ENCODE assay signal across 17 mouse cellular contexts in genomic region chr9:14657926-14658325, GRCm38 (mm10).
"Had no signal": no experiment of that assay in that cellular context is flagged by ENCODE, and none has a peak within 500 bp of the region (broad histone marks: within the 10 kb centered on the region; RNA-seq: fewer than 3 reads in every experiment).

No protein-coding gene starts in this region.

- H3K4me1 ChIP-seq: limb, embryonic 12.5 days; liver, embryonic 13.5 days; lung, embryonic 15.5 days; neural tube, embryonic 15.5 days had no signal

- H3K27me3 ChIP-seq: limb, embryonic 12.5 days; liver, embryonic 13.5 days; lung, embryonic 15.5 days; neural tube, embryonic 15.5 days had no signal

- H3K36me3 ChIP-seq: limb, embryonic 12.5 days; liver, embryonic 13.5 days; lung, embryonic 15.5 days; neural tube, embryonic 15.5 days had no signal

- H3K27ac ChIP-seq: limb, embryonic 12.5 days; liver, embryonic 13.5 days; lung, embryonic 15.5 days; macrophage; neural tube, embryonic 15.5 days had no signal

- DNase-seq: kidney, adult 2 months; kidney, postnatal 25 days; layer of hippocampus, adult 9-11 months; liver; liver, embryonic 13.5 days; liver, postnatal 0 days; lung, postnatal 14 days; right cerebral cortex, postnatal 4 days; spleen, adult 18-20 months; thymus, postnatal 25 days had no signal

- H3K9ac ChIP-seq: limb, embryonic 12.5 days; liver, embryonic 13.5 days; liver, postnatal 0 days; lung, embryonic 15.5 days; neural tube, embryonic 15.5 days had no signal

- H3K9me3 ChIP-seq: limb, embryonic 12.5 days; liver, embryonic 13.5 days; lung, embryonic 15.5 days; megakaryocyte, embryonic 14.5 days; neural tube, embryonic 15.5 days had no signal

- H3K4me2 ChIP-seq: limb, embryonic 12.5 days; liver, embryonic 13.5 days; lung, embryonic 15.5 days; midbrain, embryonic 11.5 days; neural tube, embryonic 15.5 days had no signal

- H3K4me3 ChIP-seq: limb, embryonic 12.5 days; liver, embryonic 13.5 days; lung, embryonic 15.5 days; megakaryocyte, embryonic 14.5 days; neural tube, embryonic 15.5 days had no signal

- ATAC-seq: liver, postnatal 0 days; midbrain, embryonic 16.5 days had no signal
